Mouse (Mus musculus): Measurements from ENCODE around the gene Spata2l. TPM values are rescaled to one million over a fixed set of nuclear protein-coding genes. Genes with fewer than 3 reads are reported as not detected.

The Spata2l gene
- polyA plus RNA-seq, 1 experiment from 2014 or later, result 5.0 TPM

GRCm38 (mm10) chr8:123181391-123181790 lies 54.6 kb downstream of the Spata2l start:
- no peaks in the 10 kb centered on the region for H3K27me3 ChIP-seq (replicated peaks; ENCODE audit: control insufficient read depth, insufficient read depth, low read length)
- no peaks in the 10 kb centered on the region for H3K4me1 ChIP-seq (replicated peaks; ENCODE audit: control insufficient read depth, insufficient read depth, low read length)
- no peaks in the 10 kb centered on the region for H3K36me3 ChIP-seq (ENCODE audit: control insufficient read depth, insufficient read depth)
- H3K9me3 ChIP-seq (ENCODE audit: control insufficient read depth), result no peaks in the 10 kb centered on the region
- no peak for TF ChIP-seq CTCF (IDR thresholded peaks at IDR 0.05; ENCODE audit: low read depth)
- H3K4me3 ChIP-seq (ENCODE audit: low read depth, low read length), result no peak overlapping the region
- H3K27ac ChIP-seq (ENCODE audit: low read depth, low read length), result no peak overlapping the region
- H3K9ac ChIP-seq (ENCODE audit: low read depth, low read length), result no peak overlapping the region
- H3K4me2 ChIP-seq (replicated peaks; ENCODE audit: low read depth), result no peak overlapping the region
- no peak for ATAC-seq
- 65% methylated on average over 3 of the region's 3 CpGs for WGBS

Other genes starting within 250 kb of the Spata2l start
- 41.2 and 47.9 TPM in 2 replicates for gene Ankrd11, start 194.0 kb downstream of the Spata2l start, polyA plus RNA-seq (2015; fragmentation: Nextera tagmentation; extraction: Ambion mirVana)
- gene Spg7, start 173.3 kb downstream of the Spata2l start, polyA plus RNA-seq (2015; fragmentation: Nextera tagmentation; extraction: Ambion mirVana), result 44.7 and 46.1 TPM in 2 replicates
- gene Rpl13, start 133.9 kb downstream of the Spata2l start, polyA plus RNA-seq (2015; fragmentation: Nextera tagmentation; extraction: Ambion mirVana), result 948 and 1,014 TPM in 2 replicates
- gene Cpne7, start 118.9 kb downstream of the Spata2l start, polyA plus RNA-seq (2015; fragmentation: Nextera tagmentation; extraction: Ambion mirVana), result 0.46 and 0.67 TPM in 2 replicates
- gene Sult5a1, start 77.9 kb downstream of the Spata2l start, polyA plus RNA-seq (2015; fragmentation: Nextera tagmentation; extraction: Ambion mirVana), result 3.4 and 3.5 TPM in 2 replicates
- 30.8 and 32.7 TPM in 2 replicates for gene Dpep1, start 50.0 kb downstream of the Spata2l start, polyA plus RNA-seq (2015; fragmentation: Nextera tagmentation; extraction: Ambion mirVana)
- gene Chmp1a, start 23.5 kb downstream of the Spata2l start, polyA plus RNA-seq (2015; fragmentation: Nextera tagmentation; extraction: Ambion mirVana), result 203 TPM in 2 replicates
- gene Spata33, start 23.4 kb downstream of the Spata2l start, polyA plus RNA-seq (2015; fragmentation: Nextera tagmentation; extraction: Ambion mirVana), result 0.55 and 1.2 TPM in 2 replicates
- 11.8 and 14.0 TPM in 2 replicates for gene Cdk10, start 11.4 kb downstream of the Spata2l start, polyA plus RNA-seq (2015; fragmentation: Nextera tagmentation; extraction: Ambion mirVana)
- 7.2 and 7.4 TPM in 2 replicates for gene Zfp276, start 18.0 kb upstream of the Spata2l start, polyA plus RNA-seq (2015; fragmentation: Nextera tagmentation; extraction: Ambion mirVana)
- 7.1 and 8.3 TPM in 2 replicates for gene Vps9d1, start 18.1 kb upstream of the Spata2l start, polyA plus RNA-seq (2015; fragmentation: Nextera tagmentation; extraction: Ambion mirVana)
- gene Fanca, start 82.3 kb upstream of the Spata2l start, polyA plus RNA-seq (2015; fragmentation: Nextera tagmentation; extraction: Ambion mirVana), result 5.3 and 7.8 TPM in 2 replicates
- gene Spire2, start 96.5 kb upstream of the Spata2l start, polyA plus RNA-seq (2015; fragmentation: Nextera tagmentation; extraction: Ambion mirVana), result 1.8 and 2.5 TPM in 2 replicates
- 147 and 178 TPM in 2 replicates for gene Tcf25, start 137.5 kb upstream of the Spata2l start, polyA plus RNA-seq (2015; fragmentation: Nextera tagmentation; extraction: Ambion mirVana)
- gene Mc1r, start 170.9 kb upstream of the Spata2l start, polyA plus RNA-seq (2015; fragmentation: Nextera tagmentation; extraction: Ambion mirVana), result not detected in 2 replicates
- 22.5 and 23.9 TPM in 2 replicates for gene Tubb3, start 175.2 kb upstream of the Spata2l start, polyA plus RNA-seq (2015; fragmentation: Nextera tagmentation; extraction: Ambion mirVana)
- gene Def8, start 187.3 kb upstream of the Spata2l start, polyA plus RNA-seq (2015; fragmentation: Nextera tagmentation; extraction: Ambion mirVana), result 16.6 and 18.4 TPM in 2 replicates
- gene Afg3l1, start 241.7 kb upstream of the Spata2l start, polyA plus RNA-seq (2015; fragmentation: Nextera tagmentation; extraction: Ambion mirVana), result 30.8 and 34.7 TPM in 2 replicates

Measured in intestine, postnatal 0 days (tissue).